Mouse (Mus musculus): ENCODE measurements around the gene Cel. TPM values are rescaled to one million over a fixed set of nuclear protein-coding genes. Genes with fewer than 3 reads are reported as not detected.

Gene Cel
- not detected for polyA plus RNA-seq (2014; fragmentation: Illumina TruSeq; extraction: RNeasy Lipid Tissue Mini Kit (QIAGEN cat#74804); ENCODE audit: low read depth, low replicate concordance)

GRCm38 (mm10) chr2:28563303-28563702 lies at the start of gene Cel:
Gene Cel, minus strand, starts transcription at chr2:28563403.

GRCm38 (mm10) chr2:28583651-28584050 lies 20.4 kb upstream of the Cel start, which contains the start of gene Gtf3c5:
Gene Gtf3c5, minus strand, starts transcription at chr2:28583751.

GRCm38 (mm10) chr2:28512798-28513401 lies 50.3 kb downstream of the Cel start, which contains the start of gene Ralgds:
Gene Ralgds, plus strand, starts transcription at chr2:28513125.

GRCm38 (mm10) chr2:28505795-28506194 lies 57.4 kb downstream of the Cel start, which contains the start of gene Gm10134:
Gene Gm10134, plus strand, starts transcription at chr2:28506095.

Other genes starting within 250 kb of the Cel start
- 2.0 TPM for gene Ppp1r26, start 116.6 kb downstream of the Cel start, polyA plus RNA-seq (2014; fragmentation: Illumina TruSeq; extraction: RNeasy Lipid Tissue Mini Kit (QIAGEN cat#74804); ENCODE audit: low read depth, low replicate concordance)
- not detected for gene 1700007K13Rik, start 97.1 kb downstream of the Cel start, polyA plus RNA-seq (2014; fragmentation: Illumina TruSeq; extraction: RNeasy Lipid Tissue Mini Kit (QIAGEN cat#74804); ENCODE audit: low read depth, low replicate concordance)
- 102 TPM for gene Mrps2, start 95.3 kb downstream of the Cel start, polyA plus RNA-seq (2014; fragmentation: Illumina TruSeq; extraction: RNeasy Lipid Tissue Mini Kit (QIAGEN cat#74804); ENCODE audit: low read depth, low replicate concordance)
- not detected for gene Gbgt1, start 66.5 kb downstream of the Cel start, polyA plus RNA-seq (2014; fragmentation: Illumina TruSeq; extraction: RNeasy Lipid Tissue Mini Kit (QIAGEN cat#74804); ENCODE audit: low read depth, low replicate concordance)
- gene Gm10134, start 57.3 kb downstream of the Cel start, polyA plus RNA-seq (2014; fragmentation: Illumina TruSeq; extraction: RNeasy Lipid Tissue Mini Kit (QIAGEN cat#74804); ENCODE audit: low read depth, low replicate concordance), result not detected
- gene Ralgds, start 50.3 kb downstream of the Cel start, polyA plus RNA-seq (2014; fragmentation: Illumina TruSeq; extraction: RNeasy Lipid Tissue Mini Kit (QIAGEN cat#74804); ENCODE audit: low read depth, low replicate concordance), result 11.4 TPM
- 3.7 TPM for gene Gtf3c5, start 20.3 kb upstream of the Cel start, polyA plus RNA-seq (2014; fragmentation: Illumina TruSeq; extraction: RNeasy Lipid Tissue Mini Kit (QIAGEN cat#74804); ENCODE audit: low read depth, low replicate concordance)
- not detected for gene Gfi1b, start 58.6 kb upstream of the Cel start, polyA plus RNA-seq (2014; fragmentation: Illumina TruSeq; extraction: RNeasy Lipid Tissue Mini Kit (QIAGEN cat#74804); ENCODE audit: low read depth, low replicate concordance)
- 7.3 TPM for gene Tsc1, start 77.8 kb upstream of the Cel start, polyA plus RNA-seq (2014; fragmentation: Illumina TruSeq; extraction: RNeasy Lipid Tissue Mini Kit (QIAGEN cat#74804); ENCODE audit: low read depth, low replicate concordance)
- gene Spaca9, start 136.3 kb upstream of the Cel start, polyA plus RNA-seq (2014; fragmentation: Illumina TruSeq; extraction: RNeasy Lipid Tissue Mini Kit (QIAGEN cat#74804); ENCODE audit: low read depth, low replicate concordance), result not detected
- not detected for gene Ak8, start 136.8 kb upstream of the Cel start, polyA plus RNA-seq (2014; fragmentation: Illumina TruSeq; extraction: RNeasy Lipid Tissue Mini Kit (QIAGEN cat#74804); ENCODE audit: low read depth, low replicate concordance)

All from adrenal gland, adult 10 weeks (tissue).